Mouse (Mus musculus): ENCODE measurements around the gene Cdc7. TPM values are rescaled to one million over a fixed set of nuclear protein-coding genes. Genes with fewer than 3 reads are reported as not detected.
"Not testable (repeated sequence)": the region's sequence is repeated elsewhere in the genome, so short reads cannot be mapped to it uniquely, and the experiment has no call there.

The Cdc7 gene
- polyA plus RNA-seq, 1 experiment from 2014 or later: 25.5 TPM

DNA sequence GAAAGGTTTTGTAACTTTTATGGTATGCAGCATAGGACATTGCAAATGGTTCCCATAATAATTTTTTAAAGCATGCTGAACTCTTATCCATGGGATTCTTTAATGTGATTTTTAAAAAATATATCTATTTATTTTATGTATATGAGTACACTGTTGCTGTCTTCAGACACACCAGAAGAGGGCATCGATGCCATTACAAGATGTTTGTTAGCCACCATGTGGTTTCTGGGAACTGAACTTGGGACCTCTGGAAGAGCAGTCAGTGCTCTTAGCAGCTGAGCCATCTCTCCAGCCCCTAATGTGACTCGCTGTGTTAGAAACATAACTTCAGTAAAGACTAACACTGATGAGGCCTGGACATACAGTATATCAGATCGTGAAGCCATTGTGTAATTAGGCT lies 2.3 kb downstream of the Cdc7 start:
- WGBS: 86% methylated on average over 3 of the region's 3 CpGs
- H3K27me3 ChIP-seq (replicated peaks): no peaks in the 10 kb centered on the region
- H3K27ac ChIP-seq (replicated peaks): no peak overlapping the region
- H3K9ac ChIP-seq: no peak overlapping the region
- no peak for ATAC-seq (ENCODE audit: extremely low read depth, insufficient number of reproducible peaks, low FRiP score, low TSS enrichment)
- peaks cover 13% of the 10 kb centered on the region for H3K4me1 ChIP-seq
- no peak overlapping the region for H3K4me2 ChIP-seq
- no peaks in the 10 kb centered on the region for H3K9me3 ChIP-seq
- H3K4me3 ChIP-seq: no peak overlapping the region
- H3K36me3 ChIP-seq: peaks cover 40% of the 10 kb centered on the region

DNA sequence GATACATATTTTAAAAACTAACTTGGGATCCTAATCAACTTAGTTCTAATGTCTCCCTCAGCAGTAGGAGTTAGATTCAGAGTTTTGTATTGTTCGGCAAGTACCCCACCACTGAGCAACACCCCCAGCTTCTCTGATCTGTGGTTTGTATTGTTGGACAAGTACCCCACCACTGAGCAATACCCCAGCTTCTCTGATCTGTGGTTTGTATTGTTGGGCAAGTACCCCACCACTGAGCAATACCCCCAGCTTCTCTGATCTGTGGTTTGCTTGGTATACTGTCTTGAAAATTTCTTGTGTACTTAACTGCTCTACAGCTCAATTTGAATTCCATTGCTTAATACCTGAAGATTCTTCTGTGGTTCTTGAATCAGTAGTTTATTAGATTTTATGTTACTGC lies 3.5 kb downstream of the Cdc7 start:
- Histone ChIP-seq H3K27ac (replicated peaks) (no peak overlapping the region), H3K9me3 (no peaks in the 10 kb centered on the region), H3K9ac (no peak overlapping the region), H3K4me2 (no peak overlapping the region), H3K36me3 (peaks cover 48% of the 10 kb centered on the region), H3K4me1 (peaks cover 13% of the 10 kb centered on the region), H3K27me3 (replicated peaks) (no peaks in the 10 kb centered on the region), H3K4me3 (no peak overlapping the region)
- 84% methylated on average over 1 of the region's 1 CpGs for WGBS
- ATAC-seq (ENCODE audit: extremely low read depth, insufficient number of reproducible peaks, low FRiP score, low TSS enrichment): no peak

DNA sequence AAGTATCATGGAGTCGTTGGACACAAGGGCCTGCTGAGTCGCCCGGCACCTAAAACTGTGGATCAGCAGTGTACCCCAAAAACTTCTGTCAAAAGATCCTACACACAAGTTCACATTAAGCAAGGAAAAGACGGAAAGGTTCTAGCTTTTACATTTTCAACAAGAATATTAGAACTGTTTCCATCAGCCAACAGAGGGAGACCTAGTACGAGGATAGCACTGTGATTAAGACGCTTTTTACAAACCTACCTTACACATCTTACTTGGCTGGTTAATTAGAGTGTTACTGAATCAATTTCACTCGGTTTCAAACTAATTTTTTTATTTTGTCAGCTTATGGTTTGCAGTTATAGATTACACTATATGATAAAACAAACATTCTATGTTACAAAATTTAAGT lies 9.8 kb downstream of the Cdc7 start:
- H3K27me3 ChIP-seq (replicated peaks): no peaks in the 10 kb centered on the region
- no peak overlapping the region for H3K4me3 ChIP-seq
- no peaks in the 10 kb centered on the region for H3K9me3 ChIP-seq
- no peaks in the 10 kb centered on the region for H3K4me1 ChIP-seq
- 82% methylated on average over 7 of the region's 7 CpGs for WGBS
- H3K4me2 ChIP-seq: no peak overlapping the region
- no peak overlapping the region for H3K9ac ChIP-seq
- H3K36me3 ChIP-seq: peaks cover 88% of the 10 kb centered on the region
- ATAC-seq (ENCODE audit: extremely low read depth, insufficient number of reproducible peaks, low FRiP score, low TSS enrichment): no peak
- H3K27ac ChIP-seq (replicated peaks): no peak overlapping the region

DNA sequence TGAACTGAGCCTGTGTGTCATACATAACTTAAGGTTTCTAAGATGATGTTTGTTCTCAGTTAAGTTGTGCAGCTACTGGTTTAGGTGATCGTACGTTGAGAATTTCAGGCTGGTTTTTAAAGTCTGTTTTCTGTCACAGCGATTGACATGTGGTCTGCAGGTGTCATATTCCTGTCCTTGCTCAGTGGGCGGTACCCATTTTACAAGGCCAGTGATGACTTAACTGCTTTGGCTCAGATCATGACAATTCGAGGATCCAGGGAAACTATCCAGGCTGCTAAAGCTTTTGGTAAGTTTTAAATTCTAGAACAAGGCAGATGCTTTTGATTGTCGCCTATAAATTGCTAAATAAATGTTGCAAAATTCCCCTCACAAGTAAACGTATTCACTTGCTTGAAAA lies 15.0 kb downstream of the Cdc7 start:
- Histone ChIP-seq H3K4me3 (no peak overlapping the region), H3K4me1 (peaks cover 8% of the 10 kb centered on the region; the same call in 1 of the 2 replicates), H3K4me2 (no peak overlapping the region), H3K36me3 (peaks cover 83% of the 10 kb centered on the region), H3K27me3 (replicated peaks) (no peaks in the 10 kb centered on the region), H3K27ac (replicated peaks) (no peak overlapping the region), H3K9ac (no peak overlapping the region), H3K9me3 (no peaks in the 10 kb centered on the region)
- no peak for ATAC-seq (ENCODE audit: extremely low read depth, insufficient number of reproducible peaks, low FRiP score, low TSS enrichment)
- 78% methylated on average over 7 of the region's 7 CpGs for WGBS

DNA sequence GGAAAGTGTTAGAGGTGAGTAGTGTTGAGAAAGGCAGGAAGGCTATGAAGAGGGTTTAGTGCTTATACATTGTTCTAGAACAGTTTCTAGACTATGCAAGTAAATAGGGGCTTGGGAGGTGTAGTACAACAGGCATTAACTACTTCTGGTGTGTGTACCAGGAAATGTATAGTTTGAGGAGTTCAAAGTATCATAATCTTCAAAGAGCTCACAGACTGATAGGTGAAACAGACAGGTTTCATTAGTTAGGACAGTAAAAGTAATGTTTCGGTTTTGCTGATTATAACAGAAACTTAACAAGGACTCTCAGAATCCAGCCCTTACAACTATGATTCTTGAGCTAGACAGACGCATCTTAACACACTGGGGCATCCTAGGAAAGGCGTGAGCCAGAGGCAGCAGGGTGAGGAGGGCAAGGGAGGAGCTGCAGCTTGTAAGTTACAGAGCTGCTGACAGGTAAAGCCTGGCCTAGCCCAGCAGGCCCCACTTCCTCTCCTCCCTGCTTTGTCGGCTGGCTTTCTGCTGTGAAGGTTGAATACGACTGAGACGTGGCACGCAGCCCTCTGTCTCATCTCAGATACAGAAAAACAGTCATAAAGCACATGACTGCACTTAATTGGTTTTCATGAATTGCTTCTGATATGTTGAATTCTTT lies 18.3 kb downstream of the Cdc7 start:
- peak overlapping the region; percentile 28; the same call in 1 of the 2 replicates for H3K9ac ChIP-seq
- no peak overlapping the region for H3K4me3 ChIP-seq
- H3K4me1 ChIP-seq: peaks cover 8% of the 10 kb centered on the region; the same call in 1 of the 2 replicates
- no peaks in the 10 kb centered on the region for H3K27me3 ChIP-seq (replicated peaks)
- no peak overlapping the region for H3K4me2 ChIP-seq
- ATAC-seq (ENCODE audit: extremely low read depth, insufficient number of reproducible peaks, low FRiP score, low TSS enrichment): no peak
- H3K36me3 ChIP-seq: peaks cover 67% of the 10 kb centered on the region
- H3K9me3 ChIP-seq: no peaks in the 10 kb centered on the region
- 0 out of 2 replicates have a peak overlapping the region, but pooled peaks have one; percentile 8 for H3K27ac ChIP-seq (replicated peaks)
- WGBS: 39% methylated on average over 7 of the region's 7 CpGs

DNA sequence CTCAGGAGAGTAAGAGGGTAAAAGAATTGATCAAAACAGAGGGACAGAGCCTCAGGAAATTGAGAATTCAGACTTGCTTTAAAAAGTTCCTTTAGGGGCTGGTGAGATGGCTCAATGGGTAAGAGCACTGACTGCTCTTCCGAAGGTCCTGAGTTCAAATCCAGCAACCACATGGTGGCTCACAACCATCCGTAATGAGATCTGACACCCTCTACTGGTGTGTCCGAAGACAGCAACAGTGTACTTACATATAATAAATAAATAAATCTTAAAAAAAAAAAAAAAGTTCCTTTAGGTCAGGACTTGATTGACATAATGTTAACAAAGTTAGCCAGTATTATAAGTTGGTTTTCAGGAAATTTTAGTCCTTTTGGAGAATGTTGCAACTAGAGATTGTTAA lies 20.8 kb downstream of the Cdc7 start:
- H3K36me3 ChIP-seq: peaks cover 47% of the 10 kb centered on the region
- H3K27ac ChIP-seq (replicated peaks); H3K9ac ChIP-seq; H3K9me3 ChIP-seq; H3K27me3 ChIP-seq (replicated peaks); ATAC-seq (ENCODE audit: extremely low read depth, insufficient number of reproducible peaks, low FRiP score, low TSS enrichment); H3K4me3 ChIP-seq; H3K4me2 ChIP-seq: not testable (repeated sequence)
- WGBS: 91% methylated on average over 3 of the region's 3 CpGs
- peaks cover 15% of the 10 kb centered on the region for H3K4me1 ChIP-seq

DNA sequence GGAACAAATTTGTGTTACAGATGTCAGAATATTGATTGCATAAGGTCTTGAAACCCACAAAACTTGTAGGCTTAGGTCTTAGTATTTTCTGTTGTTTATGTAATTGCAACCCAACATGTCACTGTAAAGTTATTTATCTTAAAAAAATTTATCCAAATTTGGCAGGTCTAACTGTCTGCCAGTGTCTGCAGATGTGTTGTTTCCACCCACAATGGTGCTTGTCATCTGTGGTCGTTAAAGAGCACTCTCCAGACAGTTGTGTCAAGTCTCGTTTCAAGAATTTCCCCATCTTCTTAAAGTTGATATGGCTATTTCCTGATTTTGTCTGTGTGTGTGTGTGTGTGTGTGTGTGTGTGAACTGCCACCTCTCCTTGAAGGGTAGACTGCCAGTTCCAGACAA lies 21.5 kb downstream of the Cdc7 start:
- no peak for ATAC-seq (ENCODE audit: extremely low read depth, insufficient number of reproducible peaks, low FRiP score, low TSS enrichment)
- Histone ChIP-seq H3K4me3 (no peak overlapping the region), H3K36me3 (peaks cover 41% of the 10 kb centered on the region), H3K9me3 (no peaks in the 10 kb centered on the region), H3K27ac (replicated peaks) (no peak overlapping the region), H3K4me2 (no peak overlapping the region), H3K27me3 (replicated peaks) (no peaks in the 10 kb centered on the region), H3K9ac (no peak overlapping the region), H3K4me1 (peaks cover 22% of the 10 kb centered on the region)
- WGBS: 32% methylated on average over 2 of the region's 2 CpGs

DNA sequence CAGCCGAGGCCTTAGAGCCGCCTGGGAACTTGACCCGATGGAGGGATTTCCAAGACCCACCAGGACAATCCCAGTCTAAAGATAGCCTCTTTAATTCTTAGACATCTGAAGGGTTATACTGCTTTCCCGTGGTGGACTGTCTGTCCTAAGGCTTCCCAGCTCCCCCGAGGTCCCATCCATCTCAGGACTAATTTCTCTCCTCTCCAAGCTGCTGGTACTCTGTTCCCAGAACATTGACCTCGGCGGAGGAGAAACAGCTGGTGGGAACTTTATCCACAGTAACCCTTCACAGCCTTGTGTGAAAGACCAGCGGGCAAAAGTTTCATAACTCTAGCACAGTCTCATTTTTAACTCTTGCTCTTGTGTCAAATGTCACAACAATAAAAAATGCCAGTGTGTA lies 25.1 kb downstream of the Cdc7 start:
- Histone ChIP-seq H3K27ac (replicated peaks) (no peak overlapping the region), H3K4me2 (no peak overlapping the region), H3K9ac (no peak overlapping the region), H3K9me3 (no peaks in the 10 kb centered on the region), H3K4me3 (no peak overlapping the region), H3K4me1 (peaks cover 24% of the 10 kb centered on the region), H3K36me3 (peaks cover 16% of the 10 kb centered on the region), H3K27me3 (replicated peaks) (no peaks in the 10 kb centered on the region)
- WGBS: 44% methylated on average over 8 of the region's 8 CpGs
- no peak for ATAC-seq (ENCODE audit: extremely low read depth, insufficient number of reproducible peaks, low FRiP score, low TSS enrichment)

DNA sequence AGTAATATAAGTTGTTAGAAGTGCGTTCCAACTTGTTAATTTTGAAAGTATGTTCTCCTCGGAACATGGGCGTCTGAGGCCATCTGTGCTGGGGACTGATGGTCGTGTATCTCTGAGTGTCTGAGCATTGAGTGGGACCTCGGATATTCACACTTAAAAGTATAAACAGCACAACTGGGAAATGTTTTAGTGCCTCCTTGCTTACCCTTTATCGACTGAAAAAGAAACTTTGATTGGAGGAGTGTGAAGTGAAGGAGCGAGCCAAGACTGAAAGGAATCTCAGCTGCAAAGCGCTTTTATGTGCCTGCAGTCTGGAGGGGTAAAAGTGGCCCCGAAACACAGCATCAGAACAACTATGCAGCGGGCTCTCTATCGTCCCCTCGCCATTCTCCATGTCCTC lies 25.7 kb downstream of the Cdc7 start:
- H3K4me2 ChIP-seq: no peak overlapping the region
- no peak overlapping the region for H3K9ac ChIP-seq
- no peak overlapping the region for H3K27ac ChIP-seq (replicated peaks)
- 64% methylated on average over 12 of the region's 12 CpGs for WGBS
- H3K27me3 ChIP-seq (replicated peaks): no peaks in the 10 kb centered on the region
- no peak for ATAC-seq (ENCODE audit: extremely low read depth, insufficient number of reproducible peaks, low FRiP score, low TSS enrichment)
- peaks cover 29% of the 10 kb centered on the region for H3K4me1 ChIP-seq
- peaks cover 11% of the 10 kb centered on the region for H3K36me3 ChIP-seq
- no peak overlapping the region for H3K4me3 ChIP-seq
- no peaks in the 10 kb centered on the region for H3K9me3 ChIP-seq

DNA sequence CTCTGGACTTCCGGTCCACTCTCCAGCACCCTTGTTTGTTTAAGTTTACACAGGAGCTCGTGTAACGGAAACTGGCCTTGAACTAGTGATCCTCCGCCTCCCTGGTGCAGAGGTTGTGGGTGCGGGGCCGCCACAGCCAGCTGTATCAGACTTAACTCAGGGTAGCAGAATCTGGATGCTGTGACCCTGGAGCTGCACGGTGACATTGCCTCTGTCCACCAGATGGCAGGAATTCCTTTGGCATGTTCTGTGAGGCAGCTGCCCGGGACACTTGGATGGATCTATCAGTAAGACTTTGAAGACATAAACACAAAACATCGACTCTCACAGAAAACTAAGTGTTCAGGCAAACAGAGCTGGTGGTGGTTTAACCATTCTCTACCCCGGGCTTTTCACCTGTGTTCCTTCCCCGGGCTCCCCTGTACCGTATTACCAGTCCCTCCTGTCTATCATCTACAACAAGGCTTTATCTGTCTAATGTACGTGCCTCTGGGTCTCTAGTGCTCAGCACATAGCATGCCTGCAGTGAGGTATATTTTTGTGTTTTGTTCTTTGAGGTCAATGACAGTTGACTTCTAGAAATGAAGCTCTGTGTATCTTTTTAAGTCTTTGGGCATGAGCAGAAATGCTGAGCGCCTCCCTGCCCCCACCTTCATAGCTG lies 26.6 kb downstream of the Cdc7 start:
- H3K9ac ChIP-seq: no peak overlapping the region
- peaks cover 34% of the 10 kb centered on the region for H3K4me1 ChIP-seq
- H3K27me3 ChIP-seq (replicated peaks): no peaks in the 10 kb centered on the region
- no peak overlapping the region for H3K27ac ChIP-seq (replicated peaks)
- peak overlapping the region; percentile 25; the same call in 1 of the 2 replicates for H3K4me3 ChIP-seq
- H3K4me2 ChIP-seq: peak overlapping the region; percentile 55
- 26% methylated on average over 14 of the region's 14 CpGs for WGBS
- no peaks in the 10 kb centered on the region for H3K9me3 ChIP-seq
- ATAC-seq (ENCODE audit: extremely low read depth, insufficient number of reproducible peaks, low FRiP score, low TSS enrichment): no peak
- H3K36me3 ChIP-seq: peaks cover 10% of the 10 kb centered on the region

DNA sequence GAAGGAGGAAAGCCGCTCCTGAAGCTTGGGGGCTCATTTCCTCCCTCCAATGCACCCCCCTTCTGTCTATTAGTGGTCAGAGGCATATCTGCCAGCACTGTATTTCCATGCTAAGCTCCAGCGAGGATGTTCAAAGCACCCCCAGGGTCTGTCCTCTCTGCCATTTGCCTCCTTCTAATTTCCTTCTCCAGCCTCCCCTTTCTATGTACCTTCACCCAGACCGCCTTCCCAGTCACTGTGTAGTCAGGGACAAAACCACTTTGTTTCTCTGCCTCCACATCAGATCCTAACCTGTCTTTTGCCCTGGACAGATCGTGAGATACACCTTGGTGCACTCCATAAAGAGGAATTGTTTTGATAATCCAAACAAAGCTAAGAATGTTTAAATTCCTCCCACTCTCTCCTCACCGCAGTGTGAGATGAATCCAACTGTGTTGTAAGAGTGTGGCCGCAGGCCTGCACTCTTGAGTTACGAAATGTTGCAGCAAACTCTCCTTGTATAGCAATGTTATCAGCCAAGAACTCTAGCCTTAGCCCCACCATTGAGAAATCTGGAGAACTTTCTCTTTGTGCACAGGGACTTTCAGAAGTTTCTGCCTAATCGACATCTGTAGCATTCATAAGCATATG lies 27.3 kb downstream of the Cdc7 start:
- H3K9ac ChIP-seq: no peak overlapping the region

More for the DNA sequence above, 27.3 kb downstream of the Cdc7 start:
- H3K4me3 ChIP-seq: no peak overlapping the region; the same call in 1 of the 2 replicates
- ATAC-seq (ENCODE audit: extremely low read depth, insufficient number of reproducible peaks, low FRiP score, low TSS enrichment): no peak
- no peaks in the 10 kb centered on the region for H3K9me3 ChIP-seq
- peaks cover 39% of the 10 kb centered on the region for H3K4me1 ChIP-seq
- H3K27ac ChIP-seq (replicated peaks): no peak overlapping the region
- WGBS: 55% methylated on average over 8 of the region's 8 CpGs
- no peaks in the 10 kb centered on the region for H3K27me3 ChIP-seq (replicated peaks)
- peaks cover 3% of the 10 kb centered on the region for H3K36me3 ChIP-seq
- H3K4me2 ChIP-seq: peak overlapping the region; percentile 55

All from heart, embryonic 13.5 days (tissue).